Mouse (Mus musculus): ENCODE data around the gene Gpr37l1.
"Not testable (repeated sequence)": the region's sequence is repeated elsewhere in the genome, so short reads cannot be mapped to it uniquely, and the experiment has no call there.

Gene Gpr37l1

GRCm38 (mm10) chr1:135167435-135167834 is at the start of gene Gpr37l1:
TSS of gene Gpr37l1 (minus strand) at chr1:135167681.
- no peak for DNase-seq (ENCODE audit: low spot score)

- no peak for DNase-seq (ENCODE audit: low spot score)
Observed at GRCm38 (mm10) chr1:135213772-135214640, 46.5 kb upstream of the Gpr37l1 start.

- no peak for DNase-seq (ENCODE audit: low spot score)
Observed at GRCm38 (mm10) chr1:135210421-135210820, 42.9 kb upstream of the Gpr37l1 start.

GRCm38 (mm10) chr1:135208716-135209115 is 41.2 kb upstream of the Gpr37l1 start:
- DNase-seq (ENCODE audit: low spot score), result no peak

- DNase-seq (ENCODE audit: low spot score), result no peak
Observed at GRCm38 (mm10) chr1:135206586-135207339, 39.3 kb upstream of the Gpr37l1 start.

- DNase-seq (ENCODE audit: low spot score), result no peak
Observed at GRCm38 (mm10) chr1:135205257-135205656, 37.8 kb upstream of the Gpr37l1 start.

GRCm38 (mm10) chr1:135204196-135205126 is 37.0 kb upstream of the Gpr37l1 start:
- no peak for DNase-seq (ENCODE audit: low spot score)

- no peak for DNase-seq (ENCODE audit: low spot score)
Observed at GRCm38 (mm10) chr1:135200400-135200799, 32.9 kb upstream of the Gpr37l1 start.

GRCm38 (mm10) chr1:135199014-135199819 is 31.7 kb upstream of the Gpr37l1 start:
- no peak for DNase-seq (ENCODE audit: low spot score)

GRCm38 (mm10) chr1:135198412-135198811 is 30.9 kb upstream of the Gpr37l1 start:
- no peak for DNase-seq (ENCODE audit: low spot score)

GRCm38 (mm10) chr1:135195907-135196440 is 28.5 kb upstream of the Gpr37l1 start:
- no peak for DNase-seq (ENCODE audit: low spot score)

- not testable (repeated sequence) for DNase-seq (ENCODE audit: low spot score)
Observed at GRCm38 (mm10) chr1:135194335-135194734, 26.9 kb upstream of the Gpr37l1 start.

- no peak for DNase-seq (ENCODE audit: low spot score)
Observed at GRCm38 (mm10) chr1:135189186-135189585, 21.7 kb upstream of the Gpr37l1 start.

- DNase-seq (ENCODE audit: low spot score), result no peak
Observed at GRCm38 (mm10) chr1:135188197-135188596, 20.7 kb upstream of the Gpr37l1 start.

GRCm38 (mm10) chr1:135187016-135187415 is 19.5 kb upstream of the Gpr37l1 start:
- not testable (repeated sequence) for DNase-seq (ENCODE audit: low spot score)

GRCm38 (mm10) chr1:135186427-135186826 is 18.9 kb upstream of the Gpr37l1 start:
- DNase-seq (ENCODE audit: low spot score), result no peak

GRCm38 (mm10) chr1:135185936-135186335 is 18.5 kb upstream of the Gpr37l1 start:
- no peak for DNase-seq (ENCODE audit: low spot score)

GRCm38 (mm10) chr1:135183941-135184570 is 16.6 kb upstream of the Gpr37l1 start:
- DNase-seq (ENCODE audit: low spot score), result no peak

GRCm38 (mm10) chr1:135183448-135183847 is 16.0 kb upstream of the Gpr37l1 start:
- no peak for DNase-seq (ENCODE audit: low spot score)

- DNase-seq (ENCODE audit: low spot score), result no peak
Observed at GRCm38 (mm10) chr1:135182975-135183374, 15.5 kb upstream of the Gpr37l1 start.
